8 mouse cellular contexts compared by ENCODE assay signal in genomic region chr8:82863745-82864520, GRCm38 (mm10). TPM values are rescaled to one million over a fixed set of nuclear protein-coding genes. Genes with fewer than 3 reads are reported as not detected.
DNase-seq lines count a peak whose midpoint lies in the region; ATAC-seq lines count a peak whose summit lies in the region.

No protein-coding gene starts in this region.

- no peaks in the 10 kb centered on the region for H3K36me3 ChIP-seq in forebrain, embryonic 16.5 days (ENCODE audit: control insufficient read depth, insufficient read depth)

- peak overlapping the region; percentile 86 for H3K9ac ChIP-seq in forebrain, embryonic 16.5 days (replicated peaks; ENCODE audit: low read depth, low read length)

- under 1% methylated on average over 75 of the region's 80 CpGs for WGBS in forebrain, embryonic 16.5 days

- ATAC-seq in forebrain, embryonic 16.5 days: peak; percentile 76

- H3K27me3 ChIP-seq in forebrain, embryonic 16.5 days (replicated peaks; ENCODE audit: control insufficient read depth, insufficient read depth, low read length): no peaks in the 10 kb centered on the region

- peak overlapping the region; percentile 64 for H3K4me2 ChIP-seq in forebrain, embryonic 16.5 days (ENCODE audit: low read length)

- peak overlapping the region; percentile 90 for H3K27ac ChIP-seq in forebrain, embryonic 16.5 days (ENCODE audit: low read length)

- no peaks in the 10 kb centered on the region for H3K9me3 ChIP-seq in forebrain, embryonic 16.5 days (ENCODE audit: control insufficient read depth, low read length)

- H3K4me3 ChIP-seq in forebrain, embryonic 16.5 days (replicated peaks; ENCODE audit: low read length): peak overlapping the region; percentile 59

- peaks cover 7% of the 10 kb centered on the region for H3K4me1 ChIP-seq in forebrain, embryonic 16.5 days (replicated peaks; ENCODE audit: control insufficient read depth, insufficient read depth, low read length)

- DNase-seq in ES-CJ7 (ENCODE audit: low read depth, low spot score): peak; percentile 38
- peak; percentile 55 for DNase-seq in cerebellum, adult 11 months
- peak; percentile 75 for DNase-seq in heart, postnatal 4 days
- DNase-seq in layer of hippocampus, postnatal 36 days: peak; percentile 66
- DNase-seq in lung, postnatal 36 days: peak; percentile 23
- peak; percentile 70 for DNase-seq in right cerebral cortex, adult 18-20 months
- peak; percentile 51 to 56 for DNase-seq in urinary bladder, postnatal 36 days (ENCODE audit: low spot score in 2 of 2)

RNA-seq across cellular contexts. Expression of gene Rnf150, which starts 0.8 kb away (rescaled TPM):
- polyA plus RNA-seq in forebrain, embryonic 16.5 days (2015; fragmentation: Nextera tagmentation; extraction: Ambion mirVana): 1.6 and 2.0 TPM in 2 replicates
- 1 to 10 TPM; 8.8 TPM for total RNA-seq in heart, postnatal 4 days (2021)
- 10 to 100 TPM; 46.6 to 48.4 TPM for total RNA-seq in layer of hippocampus, postnatal 36 days (2021)

Comparison
In these comparisons a context has a peak if more than half of its experiments do, and no peak if none do; other contexts are left out.
1. Peak in every context shown above with its lines: DNase-seq, ATAC-seq, H3K4me3 ChIP-seq and H3K27ac ChIP-seq.
2. DNase-seq: peak in every context shown above with its lines; median percentile 75 in heart, postnatal 4 days; 70 in right cerebral cortex, adult 18-20 months; 66 in layer of hippocampus, postnatal 36 days; 55 in cerebellum, adult 11 months; 54 in urinary bladder, postnatal 36 days; 38 in ES-CJ7; 23 in lung, postnatal 36 days.
3. RNA of gene Rnf150, which starts 0.8 kb away (total RNA-seq): 46.6 to 48.4 TPM in layer of hippocampus, postnatal 36 days; 8.8 TPM in heart, postnatal 4 days; every median in the first group is over 4 times any median in the second.